In the genomic region with DNA sequence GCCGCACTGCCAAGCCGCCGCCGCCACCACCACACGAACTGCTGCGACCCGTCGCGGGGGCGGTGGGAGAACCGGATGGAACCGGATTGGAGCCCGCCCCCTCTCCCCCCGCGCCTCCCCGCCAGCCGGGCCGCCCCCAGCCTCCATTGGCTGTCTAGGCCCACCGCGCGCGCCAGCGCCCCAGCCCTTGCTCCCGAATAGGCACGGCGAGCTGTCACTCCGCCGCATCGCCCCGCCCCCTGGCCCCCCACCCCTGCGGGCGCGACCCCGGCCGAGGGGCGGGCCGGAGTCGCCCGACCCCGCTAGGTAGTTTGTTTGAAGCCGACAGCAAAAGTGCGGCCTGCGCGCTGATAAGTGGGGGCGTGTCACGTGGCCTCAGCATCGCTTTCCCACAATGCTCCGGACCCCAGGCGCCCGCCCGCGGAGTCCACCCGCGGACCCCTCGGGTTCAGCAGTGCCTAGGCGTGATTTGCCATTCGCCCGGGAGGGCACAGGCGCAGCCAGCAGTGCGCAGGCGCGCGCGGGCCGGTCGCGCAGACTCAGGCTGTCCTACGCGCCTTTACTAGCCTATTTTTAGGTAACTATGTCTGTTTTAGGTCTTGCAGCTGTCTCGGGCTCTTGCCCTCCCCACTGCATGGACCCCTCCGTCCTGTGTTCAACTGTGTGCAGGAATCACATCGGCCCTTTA, we compare ENCODE assay signal across 8 mouse cellular contexts. TPM values are rescaled to one million over a fixed set of nuclear protein-coding genes. Genes with fewer than 3 reads are reported as not detected.
DNase-seq lines count a peak whose midpoint lies in the region; ATAC-seq and TF ChIP-seq lines count a peak whose summit lies in the region.

A gene (minus strand): TSS at position 73 of the 688 bp plus-strand sequence.

- TF ChIP-seq EP300 in lung, postnatal 0 days (IDR thresholded peaks at IDR 0.05), result no peak

- H3K4me2 ChIP-seq in lung, postnatal 0 days (replicated peaks; ENCODE audit: low read depth, low read length), result peak within 1 kb of the TSS; percentile 83

- peaks cover 31% of the 10 kb centered on the region for H3K4me1 ChIP-seq in hindbrain, embryonic 10.5 days (replicated peaks)
- peaks cover 8% of the 10 kb centered on the region; the same call in 1 of the 2 replicates for H3K4me1 ChIP-seq in lung, postnatal 0 days (ENCODE audit: insufficient read depth, low read depth, low read length)

- peak within 1 kb of the TSS; percentile 97 for H3K4me3 ChIP-seq in hindbrain, embryonic 10.5 days
- peak within 1 kb of the TSS; percentile 83 for H3K4me3 ChIP-seq in lung, postnatal 0 days (ENCODE audit: low read depth, low read length)

- no peaks in the 10 kb centered on the region for H3K9me3 ChIP-seq in hindbrain, embryonic 10.5 days
- no peaks in the 10 kb centered on the region for H3K9me3 ChIP-seq in lung, postnatal 0 days (ENCODE audit: low read length)

- WGBS in hindbrain, embryonic 10.5 days, result under 1% methylated on average over 67 of the region's 72 CpGs
- under 1% methylated on average over 44 of the region's 72 CpGs for WGBS in lung, postnatal 0 days

- H3K27me3 ChIP-seq in hindbrain, embryonic 10.5 days (ENCODE audit: insufficient read depth, poor library complexity, severe bottlenecking), result no peaks in the 10 kb centered on the region
- H3K27me3 ChIP-seq in lung, postnatal 0 days (replicated peaks; ENCODE audit: insufficient read depth, low read length), result no peaks in the 10 kb centered on the region

- H3K9ac ChIP-seq in lung, postnatal 0 days (replicated peaks; ENCODE audit: low read depth), result peak within 1 kb of the TSS; percentile 87

- peaks cover 42% of the 10 kb centered on the region for H3K36me3 ChIP-seq in hindbrain, embryonic 10.5 days
- peaks cover 9% of the 10 kb centered on the region; the same call in 1 of the 2 replicates for H3K36me3 ChIP-seq in lung, postnatal 0 days (ENCODE audit: insufficient read depth, low read length)

- TF ChIP-seq CTCF in lung, postnatal 0 days (IDR thresholded peaks at IDR 0.05), result no peak; the same call in 1 of the 2 replicates

- peak; percentile 87 for DNase-seq in MEL-GATA-1-ER (ENCODE audit: extremely low read depth, low read depth)
- peak; percentile 91 for DNase-seq in cerebellum, adult 8-10 months
- DNase-seq in hindbrain, embryonic 10.5 days (ENCODE audit: low spot score), result peak; percentile 99
- peak; percentile 98 for DNase-seq in layer of hippocampus, adult 9-11 months
- DNase-seq in lung, postnatal 0 days (ENCODE audit: low spot score), result peak; percentile 98
- peak; percentile 94 for DNase-seq in ovary, postnatal 14 days (ENCODE audit: low spot score)
- peak; percentile 96 for DNase-seq in thymus, postnatal 14 days

- H3K27ac ChIP-seq in hindbrain, embryonic 10.5 days, result peak within 1 kb of the TSS; percentile 100
- H3K27ac ChIP-seq in lung, postnatal 0 days (ENCODE audit: low read length), result peak within 1 kb of the TSS; percentile 95

- ATAC-seq in frontal cortex, adult (ENCODE audit: low TSS enrichment), result peak; percentile 87
- ATAC-seq in lung, postnatal 0 days, result peak; percentile 95

RNA-seq across cellular contexts. Expression of the gene that starts here (rescaled TPM):
- polyA plus RNA-seq in hindbrain, embryonic 10.5 days (2016; fragmentation: Nextera tagmentation; extraction: Ambion mirVana), result 705 and 803 TPM in 2 replicates
- 279 and 307 TPM in 2 replicates for polyA plus RNA-seq in lung, postnatal 0 days (2015; fragmentation: Nextera tagmentation; extraction: Ambion mirVana)

Comparison
In these comparisons a context has a peak if more than half of its experiments do, and no peak if none do; other contexts are left out.
1. Peak in every context shown above with its lines: DNase-seq, ATAC-seq, H3K4me3 ChIP-seq and H3K27ac ChIP-seq.